8 mouse cellular contexts compared by ENCODE assay signal in genomic region chr14:54553454-54553974, GRCm38 (mm10). TPM values are rescaled to one million over a fixed set of nuclear protein-coding genes. Genes with fewer than 3 reads are reported as not detected.
DNase-seq lines count a peak whose midpoint lies in the region; ATAC-seq and TF ChIP-seq lines count a peak whose summit lies in the region.

No protein-coding gene starts in this region.

- no peak for TF ChIP-seq RAD21 in MEL (IDR thresholded peaks at IDR 0.05; ENCODE audit: low read depth, low read length)

- H3K79me2 ChIP-seq in MEL (ENCODE audit: control insufficient read depth, insufficient read depth, low read length, poor library complexity) (peaks cover 4% of the 10 kb centered on the region; the same call in 1 of the 2 replicates), myocyte (ENCODE audit: control insufficient read depth, insufficient read depth) (no peaks in the 10 kb centered on the region)

- H3K4me1 ChIP-seq in heart, embryonic 10.5 days, result peaks cover 5% of the 10 kb centered on the region; the same call in 1 of the 2 replicates
- peaks cover 3 to 6% of the 10 kb centered on the region in 2 experiments; a peak in 2 of 4 replicates for H3K4me1 ChIP-seq in MEL (ENCODE audit: control insufficient read depth in 1 of 2, insufficient read depth in 2 of 2, low read length in 2 of 2)
- peaks cover 6% of the 10 kb centered on the region; the same call in 1 of the 2 replicates for H3K4me1 ChIP-seq in forebrain, embryonic 11.5 days (replicated peaks; ENCODE audit: control insufficient read depth, insufficient read depth, low read length)

- 9% methylated on average over 21 of the region's 21 CpGs for WGBS in heart, embryonic 10.5 days
- WGBS in forebrain, embryonic 11.5 days, result 2% methylated on average over 21 of the region's 21 CpGs

- peak; percentile 32 to 50; a peak in 3 of 4 replicates for TF ChIP-seq EP300 in MEL (IDR thresholded peaks at IDR 0.05; ENCODE audit: low read depth in 1 of 2, low read length in 2 of 2)

- TF ChIP-seq POLR2A in MEL (IDR thresholded peaks at IDR 0.05; ENCODE audit: control insufficient read depth in 1 of 2, insufficient read depth in 1 of 2, low read depth in 1 of 2, low read length in 2 of 2, poor library complexity in 1 of 2), result no peak
- no peak for TF ChIP-seq POLR2A in myocyte (IDR thresholded peaks at IDR 0.05; ENCODE audit: insufficient read length, low read depth)

- TF ChIP-seq CTCF in MEL (IDR thresholded peaks at IDR 0.05 in 2 of 3, conservative IDR thresholded peaks at IDR 0.05 in 1 of 3; ENCODE audit: control insufficient read depth in 1 of 3, insufficient read depth in 1 of 3, low read depth in 2 of 3, low read length in 3 of 3, poor library complexity in 1 of 3, severe bottlenecking in 1 of 3), result no peak

- no peak for DNase-seq in heart, embryonic 10.5 days (ENCODE audit: low spot score)
- no peak for DNase-seq in heart, adult 11 months
- peak; percentile 86 for DNase-seq in MEL (ENCODE audit: low read depth, low spot score)
- DNase-seq in forebrain, embryonic 11.5 days (ENCODE audit: low spot score), result peak; percentile 66
- DNase-seq in kidney, postnatal 25 days, result peak; percentile 37 to 42
- DNase-seq in ovary, adult 18-20 months (ENCODE audit: low spot score), result no peak
- DNase-seq in layer of hippocampus, postnatal 36 days, result no peak

- H3K36me3 ChIP-seq in heart, embryonic 10.5 days, result peaks cover 39% of the 10 kb centered on the region
- H3K36me3 ChIP-seq in MEL (ENCODE audit: control insufficient read depth in 1 of 2, insufficient read depth in 2 of 2, low read length in 2 of 2), result peaks cover 3 to 4% of the 10 kb centered on the region in 2 experiments; a peak in 2 of 4 replicates
- no peaks in the 10 kb centered on the region; the same call in 1 of the 2 replicates for H3K36me3 ChIP-seq in forebrain, embryonic 11.5 days (ENCODE audit: control insufficient read depth, insufficient read depth, low read length)
- H3K36me3 ChIP-seq in myocyte (ENCODE audit: control insufficient read depth, insufficient read depth), result no peaks in the 10 kb centered on the region

- no peaks in the 10 kb centered on the region for H3K27me3 ChIP-seq in heart, embryonic 10.5 days (ENCODE audit: insufficient read depth, poor library complexity, severe bottlenecking)
- H3K27me3 ChIP-seq in MEL (ENCODE audit: control insufficient read depth in 1 of 2, insufficient read depth in 2 of 2, low read length in 2 of 2) (peaks cover 0 to 1% of the 10 kb centered on the region in 2 experiments; a peak in 1 of 4 replicates), myocyte (ENCODE audit: control insufficient read depth, insufficient read depth, insufficient read length) (no peaks in the 10 kb centered on the region)
- H3K27me3 ChIP-seq in forebrain, embryonic 11.5 days (ENCODE audit: control insufficient read depth, insufficient read depth, low read length), result no peaks in the 10 kb centered on the region

- no peaks in the 10 kb centered on the region for H3K9me3 ChIP-seq in heart, embryonic 10.5 days
- H3K9me3 ChIP-seq in MEL (replicated peaks; ENCODE audit: insufficient read depth, low read length), result no peaks in the 10 kb centered on the region
- H3K9me3 ChIP-seq in forebrain, embryonic 11.5 days (ENCODE audit: control insufficient read depth, low read length), result no peaks in the 10 kb centered on the region

- peak overlapping the region; percentile 61 for H3K4me3 ChIP-seq in heart, embryonic 10.5 days
- peak overlapping the region; percentile 64 to 85 for H3K4me3 ChIP-seq in MEL (ENCODE audit: control insufficient read depth in 1 of 2, insufficient read depth in 1 of 2, low read depth in 2 of 2, low read length in 2 of 2)
- peak overlapping the region; percentile 51 for H3K4me3 ChIP-seq in forebrain, embryonic 11.5 days (ENCODE audit: low read depth, low read length)
- H3K4me3 ChIP-seq in myocyte, result peak overlapping the region; percentile 45

- no peak for ATAC-seq in forebrain, embryonic 11.5 days (replicated peaks; ENCODE audit: low FRiP score)

- H3ac ChIP-seq in myocyte (ENCODE audit: control insufficient read depth, insufficient read length), result peak overlapping the region; percentile 81

- H3K4me2 ChIP-seq in forebrain, embryonic 11.5 days (ENCODE audit: low read depth, low read length, severe bottlenecking), result peak overlapping the region; percentile 92
- H3K4me2 ChIP-seq in myocyte (ENCODE audit: low read depth), result peak overlapping the region; percentile 73

- H3K9ac ChIP-seq in MEL (ENCODE audit: control insufficient read depth, low read depth, low read length, poor library complexity, severe bottlenecking), result peak overlapping the region; percentile 83
- H3K9ac ChIP-seq in forebrain, embryonic 11.5 days (ENCODE audit: low read length), result peak overlapping the region; percentile 84

- H3K27ac ChIP-seq in heart, embryonic 10.5 days, result peak overlapping the region; percentile 96
- H3K27ac ChIP-seq in MEL (ENCODE audit: control insufficient read depth, low read depth, low read length), result peak overlapping the region; percentile 91
- peak overlapping the region; percentile 80 for H3K27ac ChIP-seq in forebrain, embryonic 11.5 days (ENCODE audit: low read depth, low read length)

TF ChIP-seq in MEL, 35 proteins besides CTCF, POLR2A, EP300 and RAD21 (continues in another document):
- TF ChIP-seq CHD2 (IDR thresholded peaks at IDR 0.05; ENCODE audit: low read length), result no peak
- no peak for TF ChIP-seq HCFC1 (IDR thresholded peaks at IDR 0.05; ENCODE audit: low read depth, low read length)
- TF ChIP-seq ZKSCAN1 (IDR thresholded peaks at IDR 0.05; ENCODE audit: low read depth, low read length), result no peak
- no peak for TF ChIP-seq E2F4 (IDR thresholded peaks at IDR 0.05; ENCODE audit: borderline replicate concordance, low read depth, low read length)
- TF ChIP-seq MYC (IDR thresholded peaks at IDR 0.05; ENCODE audit: low read depth, low read length), result peak; percentile 78; the same call in 1 of the 2 replicates
- no peak; the same call in 1 of the 2 replicates for TF ChIP-seq MAX (IDR thresholded peaks at IDR 0.05; ENCODE audit: low read length)
- peak; percentile 76 for TF ChIP-seq TAL1 (IDR thresholded peaks at IDR 0.05; ENCODE audit: low read length)
- TF ChIP-seq USF2 (IDR thresholded peaks at IDR 0.05; ENCODE audit: borderline replicate concordance in 1 of 2, insufficient read depth in 1 of 2, low read depth in 1 of 2, low read length in 2 of 2), result no peak
- no peak for TF ChIP-seq MAFK (IDR thresholded peaks at IDR 0.05; ENCODE audit: borderline replicate concordance, low read depth, low read length)

TF ChIP-seq in myocyte, 11 proteins besides CTCF, POLR2A, EP300 and RAD21 (continues in another document):
- TF ChIP-seq MAX (IDR thresholded peaks at IDR 0.05; ENCODE audit: low read depth) (no peak), E2F4 (IDR thresholded peaks at IDR 0.05; ENCODE audit: insufficient read depth) (no peak), POLR2AphosphoS2 (IDR thresholded peaks at IDR 0.05; ENCODE audit: insufficient read length, low read depth) (no peak), SRF (IDR thresholded peaks at IDR 0.05; ENCODE audit: control insufficient read depth, insufficient read length, low read depth) (no peak), USF1 (IDR thresholded peaks at IDR 0.05; ENCODE audit: low read depth) (no peak), TCF3 (IDR thresholded peaks at IDR 0.05; ENCODE audit: insufficient read length, low read depth) (no peak), MYOG (IDR thresholded peaks at IDR 0.05; ENCODE audit: control insufficient read depth in 1 of 3, insufficient read depth in 1 of 3, insufficient read length in 2 of 3, low read depth in 2 of 3) (no peak), MYOD1 (IDR thresholded peaks at IDR 0.05; ENCODE audit: control insufficient read depth in 1 of 3, insufficient read length in 2 of 3, low read depth in 2 of 3) (no peak), TCF12 (IDR thresholded peaks at IDR 0.05; ENCODE audit: insufficient read depth, poor library complexity, severe bottlenecking) (no peak), REST (IDR thresholded peaks at IDR 0.05; ENCODE audit: insufficient read depth, insufficient read length) (no peak)

RNA-seq across cellular contexts. Expression of gene Haus4, which starts 0.9 kb away (rescaled TPM):
- polyA plus RNA-seq in heart, embryonic 10.5 days (2016; fragmentation: Nextera tagmentation; extraction: Ambion mirVana), result 50.2 and 52.9 TPM in 2 replicates
- 39.2 and 47.5 TPM in 2 replicates for total RNA-seq in MEL (2012; rRNA removed)
- polyA plus RNA-seq in MEL (2012; ENCODE audit: insufficient read depth in 1 of 2, insufficient read length in 2 of 2, low read depth in 1 of 2, low replicate concordance in 2 of 2, missing spikeins in 1 of 2) (10 to 100 TPM in 1 of 2 experiments, not detected in 1; 73.4 TPM), myocyte (2012; fragmentation: generic; extraction: Trizol) (23.5 TPM)
- polyA plus RNA-seq in forebrain, embryonic 11.5 days (2014; fragmentation: Nextera tagmentation; extraction: Ambion mirVana), result 50.6 and 55.5 TPM in 2 replicates
- total RNA-seq in layer of hippocampus, postnatal 36 days (2021), result 1 to 10 TPM; 4.0 to 5.3 TPM

RNA-seq across cellular contexts. Expression of gene Ajuba, which starts 23.8 kb away (rescaled TPM):
- polyA plus RNA-seq in heart, embryonic 10.5 days (2016; fragmentation: Nextera tagmentation; extraction: Ambion mirVana), result 43.0 and 62.5 TPM in 2 replicates
- 0.07 and 0.08 TPM in 2 replicates for total RNA-seq in MEL (2012; rRNA removed)
- polyA plus RNA-seq in MEL (2012; ENCODE audit: insufficient read depth in 1 of 2, insufficient read length in 2 of 2, low read depth in 1 of 2, low replicate concordance in 2 of 2, missing spikeins in 1 of 2) (under 1 TPM in 1 of 2 experiments, not detected in 1; 0.08 TPM), myocyte (2012; fragmentation: generic; extraction: Trizol) (30.8 TPM)
- polyA plus RNA-seq in forebrain, embryonic 11.5 days (2014; fragmentation: Nextera tagmentation; extraction: Ambion mirVana), result 51.6 and 59.7 TPM in 2 replicates
- total RNA-seq in layer of hippocampus, postnatal 36 days (2021), result 1 to 10 TPM in 1 of 2 experiments, under 1 TPM in 1; 0.95 to 1.5 TPM

RNA-seq across cellular contexts. Expression of gene Prmt5, which starts 36.2 kb away (rescaled TPM):
- 86.2 and 103 TPM in 2 replicates for polyA plus RNA-seq in heart, embryonic 10.5 days (2016; fragmentation: Nextera tagmentation; extraction: Ambion mirVana)
- 170 and 192 TPM in 2 replicates for total RNA-seq in MEL (2012; rRNA removed)
- polyA plus RNA-seq in MEL (2012; ENCODE audit: insufficient read depth in 1 of 2, insufficient read length in 2 of 2, low read depth in 1 of 2, low replicate concordance in 2 of 2, missing spikeins in 1 of 2) (100 to 1,000 TPM in 1 of 2 experiments, not detected in 1; 167 TPM), myocyte (2012; fragmentation: generic; extraction: Trizol) (140 TPM)
- polyA plus RNA-seq in forebrain, embryonic 11.5 days (2014; fragmentation: Nextera tagmentation; extraction: Ambion mirVana), result 142 and 151 TPM in 2 replicates
- total RNA-seq in layer of hippocampus, postnatal 36 days (2021), result 10 to 100 TPM; 51.7 to 57.1 TPM

RNA-seq across cellular contexts. Expression of gene 4931414P19Rik, which starts 52.3 kb away (rescaled TPM):
- 7.7 and 8.3 TPM in 2 replicates for polyA plus RNA-seq in heart, embryonic 10.5 days (2016; fragmentation: Nextera tagmentation; extraction: Ambion mirVana)
- 1.9 and 2.1 TPM in 2 replicates for total RNA-seq in MEL (2012; rRNA removed)
- polyA plus RNA-seq in MEL (2012; ENCODE audit: insufficient read depth in 1 of 2, insufficient read length in 2 of 2, low read depth in 1 of 2, low replicate concordance in 2 of 2, missing spikeins in 1 of 2), result 1 to 10 TPM in 1 of 2 experiments, not detected in 1; 4.8 TPM
- polyA plus RNA-seq in forebrain, embryonic 11.5 days (2014; fragmentation: Nextera tagmentation; extraction: Ambion mirVana), result 9.6 and 9.9 TPM in 2 replicates
- 7.3 TPM for polyA plus RNA-seq in myocyte (2012; fragmentation: generic; extraction: Trizol)
- 1 to 10 TPM; 4.7 to 5.5 TPM for total RNA-seq in layer of hippocampus, postnatal 36 days (2021)

Comparison
In these comparisons a context has a peak if more than half of its experiments do, and no peak if none do; other contexts are left out.
1. DNase-seq: peak in MEL (single experiment), forebrain, embryonic 11.5 days (single experiment) and kidney, postnatal 25 days (2 of 2); none in heart, embryonic 10.5 days (single experiment), heart, adult 11 months (single experiment), ovary, adult 18-20 months (single experiment) and layer of hippocampus, postnatal 36 days (0 of 2).
2. RNA of gene Ajuba, which starts 23.8 kb away (polyA plus RNA-seq): 43.0 to 62.5 TPM in heart, embryonic 10.5 days, 51.6 to 59.7 TPM in forebrain, embryonic 11.5 days and 30.8 TPM in myocyte (single experiment); 0.08 TPM in MEL; every median in the first group is over 10 times any median in the second.
3. Peak in every context shown above with its lines, with median percentiles within 50 percentile points of each other: H3K27ac ChIP-seq and H3K4me3 ChIP-seq.